Mouse (Mus musculus): ENCODE measurements at regions not wholly inside any gene's neighbourhood (a gene's known extent, or its start where the extent isn't known, plus 50 kb on each side); places are given as distances from the start of the nearest gene placed in this dataset.

DNA sequence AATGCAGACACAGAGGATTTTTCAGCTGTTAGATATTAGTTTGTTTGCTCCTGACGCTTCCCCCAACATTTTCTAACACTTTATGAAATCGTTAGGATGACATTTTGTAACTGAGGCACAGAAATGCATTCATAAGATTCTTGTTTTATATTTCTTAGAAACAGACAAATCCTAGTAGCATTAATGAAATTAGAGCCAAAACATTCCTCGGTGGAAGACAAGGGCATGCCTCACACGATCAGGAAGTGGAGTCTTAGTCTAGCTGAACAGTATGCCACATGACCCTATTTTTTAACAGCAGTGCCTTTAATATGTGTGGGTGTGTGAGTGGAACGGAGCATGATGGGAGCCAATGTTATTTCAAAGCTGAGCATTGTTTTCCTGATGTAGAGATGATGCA lies 89.7 kb upstream of the Pde3a start:
- Histone ChIP-seq H3K4me3 (ENCODE audit: insufficient read depth, low read length) (no peak overlapping the region), H3K27ac (ENCODE audit: insufficient read depth, low read depth, low read length) (no peak overlapping the region), H3K4me1 (ENCODE audit: control insufficient read depth, insufficient read depth, low read length) (no peaks in the 10 kb centered on the region)
- TF ChIP-seq CTCF (IDR thresholded peaks at IDR 0.05; ENCODE audit: low read depth, low read length) (no peak), POLR2A (IDR thresholded peaks at IDR 0.05; ENCODE audit: borderline replicate concordance, low read depth, low read length) (no peak)

DNA sequence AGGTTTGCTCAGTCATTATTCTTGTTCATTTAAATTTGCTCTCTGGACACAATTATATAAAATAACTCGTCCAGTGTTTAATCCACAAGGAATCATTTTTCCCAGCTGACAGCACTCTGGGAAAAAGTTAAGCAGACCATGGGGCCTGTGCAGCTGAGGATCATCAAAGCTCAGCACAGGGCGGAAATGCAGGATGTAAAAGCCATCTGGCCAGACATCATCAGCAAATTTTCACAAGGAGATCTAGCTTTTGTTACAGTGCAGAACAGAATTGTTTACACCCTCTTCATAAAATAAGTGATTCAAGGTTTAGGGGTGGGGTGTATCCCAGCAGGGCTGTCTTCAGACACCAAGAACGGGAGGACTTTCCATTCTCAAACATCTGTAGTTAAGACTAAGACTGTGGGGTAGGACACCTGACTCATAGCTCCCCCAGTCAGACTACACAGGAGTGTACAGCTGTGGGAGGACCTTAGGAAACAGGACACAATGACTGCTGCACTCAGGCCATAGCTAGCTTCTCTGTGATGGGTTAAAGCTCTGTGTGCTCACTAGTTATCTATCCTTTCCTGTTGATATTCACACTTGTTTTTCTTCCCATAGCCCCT lies 87.3 kb upstream of the Pde3a start:
- Histone ChIP-seq H3K27ac (ENCODE audit: insufficient read depth, low read depth, low read length) (no peak overlapping the region), H3K4me3 (ENCODE audit: insufficient read depth, low read length) (no peak overlapping the region), H3K4me1 (ENCODE audit: control insufficient read depth, insufficient read depth, low read length) (no peaks in the 10 kb centered on the region)
- TF ChIP-seq CTCF (IDR thresholded peaks at IDR 0.05; ENCODE audit: low read depth, low read length) (no peak), POLR2A (IDR thresholded peaks at IDR 0.05; ENCODE audit: borderline replicate concordance, low read depth, low read length) (no peak)

DNA sequence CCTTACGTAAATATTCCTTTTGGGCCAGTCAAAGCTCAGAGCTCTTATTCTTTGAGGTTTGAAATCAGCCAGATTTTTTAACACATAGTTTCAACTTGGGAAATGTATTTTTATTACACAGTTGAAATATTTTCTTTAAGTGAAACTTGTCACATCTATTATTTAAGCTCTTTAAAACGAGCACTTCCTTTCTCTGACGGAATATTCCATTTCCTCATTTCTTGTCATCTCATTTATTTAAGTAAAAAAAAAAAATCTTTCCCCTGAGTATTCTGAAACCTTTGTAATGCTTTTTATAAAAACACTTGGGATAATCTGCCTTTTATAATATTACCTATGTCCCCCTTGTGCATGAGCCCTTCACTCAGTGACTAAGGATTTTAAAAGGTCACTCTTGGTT lies 81.8 kb upstream of the Pde3a start:
- Histone ChIP-seq H3K4me1 (ENCODE audit: control insufficient read depth, insufficient read depth, low read length) (no peaks in the 10 kb centered on the region), H3K27ac (ENCODE audit: insufficient read depth, low read depth, low read length) (no peak overlapping the region), H3K4me3 (ENCODE audit: insufficient read depth, low read length) (no peak overlapping the region)
- TF ChIP-seq CTCF (IDR thresholded peaks at IDR 0.05; ENCODE audit: low read depth, low read length) (no peak), POLR2A (IDR thresholded peaks at IDR 0.05; ENCODE audit: borderline replicate concordance, low read depth, low read length) (no peak)

DNA sequence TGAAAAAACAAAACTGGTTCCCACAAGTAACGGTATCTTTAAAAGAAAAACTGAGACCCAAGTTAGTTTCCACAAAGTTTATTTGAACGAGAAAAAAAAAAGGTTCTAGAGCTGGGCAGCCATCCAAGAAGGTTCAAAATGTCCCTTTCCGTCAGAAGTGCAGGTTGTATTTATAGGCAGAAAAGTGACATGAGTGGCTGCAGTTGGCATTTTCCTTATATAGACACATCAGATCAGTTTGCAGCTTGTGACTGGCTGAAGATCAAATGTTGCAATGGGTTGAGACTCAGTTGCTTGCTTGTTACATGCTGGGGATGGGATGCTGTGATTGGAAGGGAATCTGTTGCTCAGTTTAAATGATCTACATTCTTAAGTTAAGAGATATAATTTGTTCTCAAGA lies 80.7 kb upstream of the Pde3a start:
- H3K4me3 ChIP-seq (ENCODE audit: insufficient read depth, low read length), result no peak overlapping the region
- H3K27ac ChIP-seq (ENCODE audit: insufficient read depth, low read depth, low read length), result no peak overlapping the region
- no peaks in the 10 kb centered on the region for H3K4me1 ChIP-seq (ENCODE audit: control insufficient read depth, insufficient read depth, low read length)
- TF ChIP-seq CTCF (IDR thresholded peaks at IDR 0.05; ENCODE audit: low read depth, low read length), result no peak
- no peak for TF ChIP-seq POLR2A (IDR thresholded peaks at IDR 0.05; ENCODE audit: borderline replicate concordance, low read depth, low read length)

DNA sequence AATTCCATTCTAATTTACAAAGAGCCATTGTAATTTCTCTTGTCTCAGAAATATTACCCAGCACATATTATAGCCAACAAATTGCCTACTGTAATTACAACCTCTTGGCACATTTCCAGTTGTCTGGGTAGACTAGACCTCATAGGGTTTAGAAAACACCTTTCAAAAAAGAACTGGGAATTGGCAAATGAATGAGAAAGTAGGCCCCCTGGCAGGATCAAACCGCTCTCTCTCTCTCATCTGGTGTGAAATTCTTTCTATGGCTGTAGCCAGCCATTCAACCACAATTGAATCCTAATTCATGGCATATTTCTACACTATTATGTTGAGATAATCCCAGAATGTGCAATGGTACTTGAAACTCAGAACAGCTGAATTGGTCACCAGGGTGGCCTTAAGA lies 65.3 kb upstream of the Pde3a start:
- TF ChIP-seq CTCF (IDR thresholded peaks at IDR 0.05; ENCODE audit: low read depth, low read length) (no peak), POLR2A (IDR thresholded peaks at IDR 0.05; ENCODE audit: borderline replicate concordance, low read depth, low read length) (no peak)
- no peak overlapping the region for H3K27ac ChIP-seq (ENCODE audit: insufficient read depth, low read depth, low read length)

DNA sequence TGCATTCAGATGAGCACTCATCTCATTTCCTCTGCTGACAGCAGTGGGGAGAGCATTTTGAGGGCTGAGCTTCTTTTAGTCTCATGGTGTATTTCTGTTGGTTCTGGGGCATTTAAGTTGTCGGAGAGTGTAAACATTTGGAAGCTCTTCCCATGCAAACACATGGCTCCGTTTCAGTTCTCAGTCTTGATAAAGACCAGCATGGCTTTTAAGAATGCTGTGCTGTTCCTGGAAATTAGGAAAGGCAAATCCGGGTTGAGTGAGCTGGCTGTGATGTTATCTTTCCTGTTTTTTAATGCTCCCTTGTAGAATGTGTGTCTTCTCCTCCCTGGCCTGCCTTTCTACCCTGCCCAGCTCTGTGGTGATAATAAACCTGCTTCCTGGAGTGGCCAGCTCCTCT lies 61.0 kb upstream of the Pde3a start:
- no peaks in the 10 kb centered on the region for H3K4me1 ChIP-seq (ENCODE audit: control insufficient read depth, insufficient read depth, low read length)
- TF ChIP-seq CTCF (IDR thresholded peaks at IDR 0.05; ENCODE audit: low read depth, low read length) (no peak), POLR2A (IDR thresholded peaks at IDR 0.05; ENCODE audit: borderline replicate concordance, low read depth, low read length) (no peak)
- H3K4me3 ChIP-seq (ENCODE audit: insufficient read depth, low read length), result no peak overlapping the region
- no peak overlapping the region for H3K27ac ChIP-seq (ENCODE audit: insufficient read depth, low read depth, low read length)

More for the DNA sequence above, 65.3 kb upstream of the Pde3a start:
- no peak overlapping the region for H3K4me3 ChIP-seq (ENCODE audit: insufficient read depth, low read length)
- no peaks in the 10 kb centered on the region for H3K4me1 ChIP-seq (ENCODE audit: control insufficient read depth, insufficient read depth, low read length)

DNA sequence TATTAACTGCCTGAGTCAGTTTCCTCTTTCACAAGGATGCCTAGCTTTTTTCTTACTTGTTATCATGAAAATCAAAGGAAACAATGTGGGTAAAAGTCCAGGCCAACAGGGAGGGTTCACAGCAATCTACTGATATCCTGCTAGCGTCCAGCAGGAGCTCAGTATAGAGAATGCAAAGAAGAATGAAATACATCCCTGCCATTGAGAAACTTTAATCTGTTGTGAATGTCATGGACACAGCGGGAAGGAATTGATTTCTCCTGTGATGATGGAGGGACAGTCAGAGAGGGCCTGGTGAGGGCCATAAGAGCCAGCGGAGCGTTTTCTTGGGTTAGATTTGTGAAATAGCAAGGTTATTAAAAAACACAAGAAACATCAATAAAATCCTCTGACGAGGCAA lies 60.0 kb upstream of the Pde3a start:
- no peak overlapping the region for H3K4me3 ChIP-seq (ENCODE audit: insufficient read depth, low read length)
- no peaks in the 10 kb centered on the region for H3K4me1 ChIP-seq (ENCODE audit: control insufficient read depth, insufficient read depth, low read length)
- H3K27ac ChIP-seq (ENCODE audit: insufficient read depth, low read depth, low read length), result no peak overlapping the region
- TF ChIP-seq POLR2A (IDR thresholded peaks at IDR 0.05; ENCODE audit: borderline replicate concordance, low read depth, low read length) (no peak), CTCF (IDR thresholded peaks at IDR 0.05; ENCODE audit: low read depth, low read length) (no peak)

DNA sequence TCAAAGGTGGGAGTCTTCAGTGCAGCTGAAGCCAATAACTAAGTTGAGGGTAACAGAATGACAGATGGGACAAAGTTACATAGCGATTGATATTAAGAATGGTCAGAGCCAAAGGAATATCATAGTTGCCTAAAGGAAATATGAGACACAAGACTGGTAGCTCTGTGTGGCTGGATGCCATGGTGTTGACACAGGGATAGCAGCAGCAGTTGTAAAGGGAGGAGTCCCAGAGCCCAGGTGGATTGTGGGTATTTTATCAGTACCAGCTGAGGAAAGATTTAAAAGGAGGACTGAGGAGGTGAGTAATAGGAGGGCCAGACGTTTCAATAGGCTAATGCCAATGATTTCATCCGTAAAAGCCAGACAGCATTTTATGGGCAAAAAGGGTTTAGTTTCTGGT lies 59.4 kb upstream of the Pde3a start:
- no peaks in the 10 kb centered on the region for H3K4me1 ChIP-seq (ENCODE audit: control insufficient read depth, insufficient read depth, low read length)
- TF ChIP-seq POLR2A (IDR thresholded peaks at IDR 0.05; ENCODE audit: borderline replicate concordance, low read depth, low read length), result no peak
- TF ChIP-seq CTCF (IDR thresholded peaks at IDR 0.05; ENCODE audit: low read depth, low read length), result no peak
- no peak overlapping the region for H3K4me3 ChIP-seq (ENCODE audit: insufficient read depth, low read length)
- no peak overlapping the region for H3K27ac ChIP-seq (ENCODE audit: insufficient read depth, low read depth, low read length)

DNA sequence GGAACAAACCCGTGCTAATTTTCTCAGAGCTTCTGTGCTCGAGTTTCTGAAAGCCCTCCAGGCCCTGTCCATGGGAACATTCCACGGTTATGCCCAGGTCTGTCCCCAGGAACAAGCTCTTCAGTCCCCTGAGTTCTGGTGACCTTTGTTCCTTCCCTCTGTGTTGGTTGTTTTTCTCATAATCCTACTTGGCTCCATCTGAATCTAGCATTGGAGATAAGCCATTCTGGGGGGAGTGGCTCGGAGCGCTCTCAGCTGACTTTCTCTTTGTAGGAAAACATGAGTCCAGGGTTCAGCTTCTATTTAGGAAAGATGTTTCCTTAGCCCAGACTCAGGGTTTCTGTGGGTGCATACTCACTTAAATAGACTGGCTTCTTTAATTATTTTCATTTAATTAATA lies 58.7 kb upstream of the Pde3a start:
- Histone ChIP-seq H3K4me3 (ENCODE audit: insufficient read depth, low read length) (no peak overlapping the region), H3K27ac (ENCODE audit: insufficient read depth, low read depth, low read length) (no peak overlapping the region), H3K4me1 (ENCODE audit: control insufficient read depth, insufficient read depth, low read length) (no peaks in the 10 kb centered on the region)
- TF ChIP-seq POLR2A (IDR thresholded peaks at IDR 0.05; ENCODE audit: borderline replicate concordance, low read depth, low read length), result no peak
- TF ChIP-seq CTCF (IDR thresholded peaks at IDR 0.05; ENCODE audit: low read depth, low read length), result no peak

DNA sequence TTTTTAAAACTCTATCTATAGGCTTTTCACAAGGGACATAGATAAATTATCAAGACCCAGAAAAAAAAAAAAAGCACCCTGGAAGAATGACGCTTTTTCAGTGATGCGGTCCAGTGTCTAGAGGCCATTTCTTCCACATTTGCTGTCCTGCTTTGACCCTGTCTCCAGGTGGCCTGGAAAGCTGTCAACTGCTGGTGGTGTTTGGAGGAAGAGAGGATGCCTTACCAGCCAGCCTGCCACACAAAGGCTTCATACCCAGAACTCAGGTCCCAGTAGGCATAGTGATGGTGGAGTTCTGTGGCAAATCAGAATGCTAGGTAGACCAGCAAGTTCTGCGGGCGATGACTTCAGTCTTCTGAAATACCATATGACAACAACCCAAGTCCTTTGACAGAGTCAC lies 51.6 kb upstream of the Pde3a start:
- Histone ChIP-seq H3K4me3 (ENCODE audit: insufficient read depth, low read length) (no peak overlapping the region), H3K27ac (ENCODE audit: insufficient read depth, low read depth, low read length) (no peak overlapping the region), H3K4me1 (ENCODE audit: control insufficient read depth, insufficient read depth, low read length) (no peaks in the 10 kb centered on the region)
- TF ChIP-seq CTCF (IDR thresholded peaks at IDR 0.05; ENCODE audit: low read depth, low read length) (no peak), POLR2A (IDR thresholded peaks at IDR 0.05; ENCODE audit: borderline replicate concordance, low read depth, low read length) (no peak)
